Mouse (Mus musculus) heart, embryonic 16.5 days (tissue): ENCODE results near the gene 4930590J08Rik. TPM values are rescaled to one million over a fixed set of nuclear protein-coding genes. Genes with fewer than 3 reads are reported as not detected.
"Not testable (repeated sequence)": the region's sequence is repeated elsewhere in the genome, so short reads cannot be mapped to it uniquely, and the experiment has no call there.

ENCODE experiments used
- ATAC-seq: fragments of 200-750 bp; cut with Nextera tagmentation; replicated peaks from 2 replicates; pipeline ENCODE4 v1.8.0; 2017; ENCODE audit warnings: moderate number of reproducible peaks; ENCODE audit not compliant: insufficient read depth, low FRiP score; ENCODE audit errors: extremely low read depth
- H3K27ac ChIP-seq: fragments of 300-500 bp; sonication (generic); 2 replicates; pipeline ENCODE4 v1.5.1; 2014; ENCODE audit warnings: mild to moderate bottlenecking, low read length, control low read depth, moderate library complexity
- H3K27me3 ChIP-seq: fragments of 300-500 bp; sonication (generic); 2 replicates; pipeline ENCODE4 v1.6.1; 2014; ENCODE audit warnings: low read length, mixed read lengths; ENCODE audit not compliant: control insufficient read depth, insufficient read depth
- H3K36me3 ChIP-seq: fragments of 300-500 bp; sonication (generic); 2 replicates; pipeline ENCODE4 v1.6.1; 2014; ENCODE audit not compliant: control insufficient read depth, insufficient read depth
- H3K4me1 ChIP-seq: fragments of 300-500 bp; sonication (generic); 2 replicates; pipeline ENCODE4 v1.6.1; 2014; ENCODE audit warnings: low read length, mixed read lengths; ENCODE audit not compliant: control insufficient read depth, insufficient read depth
- H3K4me2 ChIP-seq: fragments of 300-500 bp; sonication (generic); 2 replicates; pipeline ENCODE4 v1.6.1; 2014; ENCODE audit warnings: low read depth, mild to moderate bottlenecking, control low read depth, low read length
- H3K4me3 ChIP-seq: fragments of 300-500 bp; sonication (generic); 2 replicates; pipeline ENCODE4 v1.5.1; 2014; ENCODE audit warnings: mild to moderate bottlenecking, control low read depth, low read length
- H3K9ac ChIP-seq: fragments of 300-500 bp; sonication (generic); 2 replicates; pipeline ENCODE4 v1.6.1; 2014; ENCODE audit warnings: low read length, control low read depth
- H3K9me3 ChIP-seq: fragments of 300-500 bp; sonication (generic); replicated peaks from 2 replicates; pipeline ENCODE4 v1.6.1; 2016; ENCODE audit warnings: low read length; ENCODE audit not compliant: control insufficient read depth
- WGBS: fragments of 180-500 bp; shearing (Covaris S2); extraction: QIAGEN DNeasy Blood & Tissue Kit; methylation state at CpG from one replicate; pipeline ENCODE4 v1.1.7; 2014; 5-methylcytosine and 5-hydroxymethylcytosine counted together
- polyA plus RNA-seq: library from polyadenylated mRNA; unstranded; fragments of >200 nt; fragmentation: Nextera tagmentation; extraction: Ambion mirVana; gene quantifications from 2 replicates; pipeline ENCODE4 v1.2.1, GENCODE M21; 2015

Gene 4930590J08Rik
- polyA plus RNA-seq = 0.41 and 0.46 TPM in 2 replicates

- not testable (repeated sequence) for ATAC-seq, H3K27me3 ChIP-seq, H3K4me3 ChIP-seq, H3K9ac ChIP-seq, H3K9me3 ChIP-seq, H3K4me1 ChIP-seq, H3K27ac ChIP-seq, H3K4me2 ChIP-seq
- H3K36me3 ChIP-seq = peaks cover 31% of the 10 kb centered on the region
- WGBS = 99% methylated on average over 2 of the region's 2 CpGs
Observed at GRCm38 (mm10) chr6:91902509-91902908, at the start of gene 4930590J08Rik. 4930590J08Rik (plus strand) TSS chr6:91902809.

DNA sequence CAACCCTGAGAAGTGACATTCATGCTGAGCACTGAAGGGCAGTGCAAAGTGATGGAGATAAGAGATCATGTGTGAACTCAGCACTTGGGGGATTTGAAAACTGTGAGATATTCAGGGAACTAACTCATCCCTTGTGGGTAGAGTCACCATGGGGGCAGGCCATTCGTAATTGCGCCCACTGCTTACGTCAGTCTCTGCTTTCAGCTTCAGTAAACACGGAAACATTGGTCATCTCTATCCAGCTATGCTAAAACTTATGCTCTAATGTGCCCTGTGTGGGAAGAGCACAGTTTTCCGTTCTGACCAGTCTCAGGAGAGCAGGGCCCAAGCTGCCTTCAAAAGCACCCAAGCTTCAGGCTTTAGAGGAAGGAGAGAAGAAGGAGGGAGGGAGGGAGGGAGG, 44.3 kb upstream of the 4930590J08Rik start:
- peaks cover 12% of the 10 kb centered on the region; the same call in 1 of the 2 replicates for H3K27me3 ChIP-seq
- H3K4me3 ChIP-seq = no peak overlapping the region
- H3K9ac ChIP-seq = no peak overlapping the region
- H3K27ac ChIP-seq = no peak overlapping the region
- no peak overlapping the region for H3K4me2 ChIP-seq
- H3K9me3 ChIP-seq = peaks cover 2% of the 10 kb centered on the region
- no peak for ATAC-seq
- H3K4me1 ChIP-seq = no peaks in the 10 kb centered on the region
- H3K36me3 ChIP-seq = no peaks in the 10 kb centered on the region
- 54% methylated on average over 5 of the region's 5 CpGs for WGBS

GRCm38 (mm10) chr6:91862848-91863247, 39.8 kb upstream of the 4930590J08Rik start:
- no peak overlapping the region for H3K27ac ChIP-seq
- H3K27me3 ChIP-seq = peaks cover 2% of the 10 kb centered on the region; the same call in 1 of the 2 replicates
- H3K4me3 ChIP-seq = no peak overlapping the region
- ATAC-seq = no peak
- H3K9ac ChIP-seq = no peak overlapping the region
- H3K4me2 ChIP-seq = no peak overlapping the region
- no peaks in the 10 kb centered on the region for H3K4me1 ChIP-seq
- H3K36me3 ChIP-seq = no peaks in the 10 kb centered on the region
- peaks cover 2% of the 10 kb centered on the region for H3K9me3 ChIP-seq

DNA sequence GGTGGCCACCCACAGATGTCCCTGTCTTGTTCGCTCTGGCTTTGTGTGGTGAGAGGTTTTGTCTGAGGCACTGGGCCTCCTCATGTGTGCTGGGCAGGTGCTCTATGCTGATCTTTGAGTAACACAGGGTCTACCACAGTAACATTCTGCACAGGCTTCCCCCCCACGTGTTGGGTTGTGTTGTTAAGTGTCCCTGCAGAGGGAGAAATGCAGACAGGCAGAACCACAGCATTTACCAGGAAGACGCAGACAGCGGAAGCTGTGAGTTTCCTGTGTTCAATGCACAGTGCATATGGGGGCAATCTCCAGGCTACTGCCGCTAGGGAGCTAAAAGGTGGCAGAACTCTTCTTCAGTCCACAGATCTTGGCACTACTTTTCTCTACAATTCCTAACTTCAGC, 38.0 kb upstream of the 4930590J08Rik start:
- H3K9ac ChIP-seq = no peak overlapping the region

GRCm38 (mm10) chr6:91865601-91866000, 37.0 kb upstream of the 4930590J08Rik start:
- 82% methylated on average over 11 of the region's 11 CpGs for WGBS
- Histone ChIP-seq H3K9me3 (no peaks in the 10 kb centered on the region), H3K36me3 (no peaks in the 10 kb centered on the region), H3K4me3 (no peak overlapping the region), H3K27me3 (peaks cover 2% of the 10 kb centered on the region; the same call in 1 of the 2 replicates), H3K27ac (no peak overlapping the region), H3K4me2 (no peak overlapping the region), H3K9ac (no peak overlapping the region), H3K4me1 (no peaks in the 10 kb centered on the region)
- no peak for ATAC-seq

More for the DNA sequence above, 38.0 kb upstream of the 4930590J08Rik start:
- Histone ChIP-seq H3K4me3 (no peak overlapping the region), H3K36me3 (no peaks in the 10 kb centered on the region), H3K9me3 (peaks cover 2% of the 10 kb centered on the region), H3K27ac (no peak overlapping the region; the same call in 1 of the 2 replicates), H3K4me2 (no peak overlapping the region), H3K27me3 (0 out of 2 replicates have a peak, but pooled peaks cover 2% of the 10 kb centered on the region), H3K4me1 (no peaks in the 10 kb centered on the region)
- 64% methylated on average over 5 of the region's 5 CpGs for WGBS
- peak; percentile 52 for ATAC-seq

GRCm38 (mm10) chr6:91868091-91868490, 34.5 kb upstream of the 4930590J08Rik start:
- WGBS = 85% methylated on average over 5 of the region's 5 CpGs
- no peak overlapping the region for H3K4me2 ChIP-seq
- no peak overlapping the region for H3K9ac ChIP-seq
- no peak overlapping the region for H3K27ac ChIP-seq
- H3K27me3 ChIP-seq = no peaks in the 10 kb centered on the region; the same call in 1 of the 2 replicates
- H3K36me3 ChIP-seq = no peaks in the 10 kb centered on the region
- ATAC-seq = no peak
- H3K4me3 ChIP-seq = no peak overlapping the region
- H3K9me3 ChIP-seq = no peaks in the 10 kb centered on the region
- H3K4me1 ChIP-seq = no peaks in the 10 kb centered on the region

GRCm38 (mm10) chr6:91872781-91873180, 29.8 kb upstream of the 4930590J08Rik start:
- Histone ChIP-seq H3K4me2 (no peak overlapping the region), H3K9me3 (no peaks in the 10 kb centered on the region), H3K36me3 (no peaks in the 10 kb centered on the region), H3K4me3 (no peak overlapping the region), H3K9ac (no peak overlapping the region), H3K4me1 (peaks cover 3% of the 10 kb centered on the region; the same call in 1 of the 2 replicates), H3K27me3 (no peaks in the 10 kb centered on the region; the same call in 1 of the 2 replicates), H3K27ac (no peak overlapping the region)
- WGBS = 47% methylated on average over 2 of the region's 2 CpGs
- ATAC-seq = no peak

DNA sequence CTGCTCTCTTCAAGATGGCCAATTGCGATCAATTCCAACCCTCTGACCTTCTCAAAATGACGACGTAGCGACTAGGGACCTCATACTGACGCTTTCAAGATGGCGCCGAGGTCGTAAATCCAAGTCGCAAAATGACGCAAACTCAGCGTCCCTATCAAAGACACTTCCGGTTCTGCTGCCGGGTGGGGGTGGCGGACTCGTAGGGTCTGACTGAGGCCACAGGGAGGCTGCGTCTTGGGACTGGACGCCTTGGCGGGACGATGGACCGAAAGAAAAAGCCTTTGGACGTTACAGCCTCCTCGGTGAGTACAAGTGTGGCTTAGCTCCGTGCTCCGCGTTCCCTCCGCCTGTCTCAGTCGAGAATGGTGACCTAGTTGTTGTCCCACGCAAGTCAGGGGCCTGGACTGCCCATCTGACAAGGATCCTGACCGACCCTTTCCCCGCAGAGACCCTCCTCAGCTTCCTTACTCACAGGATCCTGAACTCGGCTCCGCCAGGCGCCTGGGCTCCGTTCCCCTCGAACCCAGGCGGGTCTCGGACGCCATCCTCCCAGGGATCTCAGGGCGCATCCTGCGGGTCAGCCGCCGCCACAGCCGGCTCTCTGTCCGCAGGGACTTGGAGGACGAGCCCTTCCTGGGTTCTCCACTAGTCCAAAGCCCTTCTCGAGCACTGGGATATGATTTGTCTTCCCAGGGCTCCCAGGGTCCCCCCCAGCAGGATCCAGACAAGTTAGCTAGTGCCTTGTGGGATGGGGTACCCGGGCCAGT, 24.5 kb upstream of the 4930590J08Rik start, which contains the start of gene Ccdc174:
Gene Ccdc174, plus strand, starts transcription at position 169 of the 767 bp plus-strand sequence.
- Histone ChIP-seq H3K4me3 (peak within 1 kb of the TSS; percentile 99), H3K36me3 (peaks cover 11% of the 10 kb centered on the region), H3K4me2 (peak within 1 kb of the TSS; percentile 78), H3K9me3 (no peaks in the 10 kb centered on the region), H3K9ac (peak within 1 kb of the TSS; percentile 97), H3K4me1 (peaks cover 8% of the 10 kb centered on the region), H3K27me3 (no peaks in the 10 kb centered on the region), H3K27ac (peak within 1 kb of the TSS; percentile 77)
- ATAC-seq = peak; percentile 95
- WGBS = under 1% methylated on average over 47 of the region's 47 CpGs

- Histone ChIP-seq H3K9me3 (no peaks in the 10 kb centered on the region), H3K4me2 (no peak overlapping the region), H3K4me1 (peaks cover 3% of the 10 kb centered on the region), H3K4me3 (no peak overlapping the region), H3K27ac (no peak overlapping the region), H3K27me3 (no peaks in the 10 kb centered on the region), H3K36me3 (peaks cover 45% of the 10 kb centered on the region), H3K9ac (no peak overlapping the region)
- no peak for ATAC-seq
- 37% methylated on average over 2 of the region's 2 CpGs for WGBS
Observed at GRCm38 (mm10) chr6:91883859-91884258, 18.8 kb upstream of the 4930590J08Rik start.
